Mouse (Mus musculus): Measurements from ENCODE around the gene Jarid2.

GRCm38 (mm10) chr13:44707176-44707575, 22.1 kb upstream of the Jarid2 start:
- TF ChIP-seq EP300 (IDR thresholded peaks at IDR 0.05) (no peak), CTCF (IDR thresholded peaks at IDR 0.05) (no peak)

Data from lung, postnatal 0 days (tissue).